Mouse (Mus musculus): ENCODE results near the gene Tmem150c. TPM values are rescaled to one million over a fixed set of nuclear protein-coding genes. Genes with fewer than 3 reads are reported as not detected.

The Tmem150c gene
- total RNA-seq, 1 experiment = 0.22 TPM

DNA sequence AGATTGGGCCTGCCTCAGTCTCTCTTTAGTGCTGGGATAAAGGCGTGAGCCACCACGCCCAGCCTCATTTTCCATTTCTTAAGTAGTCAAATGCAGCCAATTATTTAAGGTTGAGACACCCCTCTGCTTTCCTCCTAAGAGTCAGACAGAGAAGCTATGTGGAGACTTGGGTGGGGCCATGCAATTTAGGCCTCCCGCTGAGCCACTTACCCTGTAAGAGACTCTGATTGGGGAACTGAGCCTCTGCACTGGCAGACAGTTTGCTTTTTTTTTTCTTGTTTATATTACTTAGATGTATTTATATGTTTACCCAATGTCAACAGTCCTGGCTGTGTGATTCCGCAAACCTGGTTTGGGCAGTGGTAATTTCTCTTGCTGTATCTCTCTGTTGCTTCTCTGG is 115.6 kb downstream of the Tmem150c start:
- Histone ChIP-seq H3K9me3 (ENCODE audit: control insufficient read depth, insufficient read depth, low read depth, low read length) (no peaks in the 10 kb centered on the region), H3K4me1 (ENCODE audit: control insufficient read depth in 2 of 2, insufficient read depth in 2 of 2, low read length in 2 of 2, poor library complexity in 1 of 2) (peaks cover 8 to 9% of the 10 kb centered on the region in 2 experiments), H3K27ac (ENCODE audit: insufficient read depth, low read depth, low read length, poor library complexity, severe bottlenecking) (peak overlapping the region; percentile 90; the same call in 1 of the 2 replicates), H3K4me3 (ENCODE audit: insufficient read depth in 1 of 2, low read depth in 1 of 2, low read length in 2 of 2, poor library complexity in 1 of 2, severe bottlenecking in 1 of 2) (peak overlapping the region; percentile 29 to 36; a peak in 3 of 4 replicates), H3K36me3 (ENCODE audit: control insufficient read depth, insufficient read depth, low read length, poor library complexity, severe bottlenecking) (peaks cover 2% of the 10 kb centered on the region; the same call in 1 of the 2 replicates), H3K9ac (ENCODE audit: insufficient read depth, low read depth, low read length, poor library complexity, severe bottlenecking) (no peak overlapping the region)
- DNase-seq (ENCODE audit: low read depth, low spot score) = peak; percentile 87
- TF ChIP-seq MAFK (IDR thresholded peaks at IDR 0.05; ENCODE audit: insufficient read depth, low read depth, low read length) = no peak
- no peak for TF ChIP-seq ZC3H11A (IDR thresholded peaks at IDR 0.05; ENCODE audit: borderline replicate concordance, low read depth, low read length)
- no peak for TF ChIP-seq CHD2 (IDR thresholded peaks at IDR 0.05; ENCODE audit: low read depth, low read length)
- peak; percentile 91 for TF ChIP-seq ZNF384 (IDR thresholded peaks at IDR 0.05; ENCODE audit: low read depth, low read length)
- no peak for TF ChIP-seq HCFC1 (IDR thresholded peaks at IDR 0.05; ENCODE audit: borderline replicate concordance, insufficient read depth, low read length)
- in situ Hi-C loops (cut with MboI; ENCODE audit: low sequenced_read_pairs in 2 of 2, unreplicated experiment in 2 of 2) = no loop called here

DNA sequence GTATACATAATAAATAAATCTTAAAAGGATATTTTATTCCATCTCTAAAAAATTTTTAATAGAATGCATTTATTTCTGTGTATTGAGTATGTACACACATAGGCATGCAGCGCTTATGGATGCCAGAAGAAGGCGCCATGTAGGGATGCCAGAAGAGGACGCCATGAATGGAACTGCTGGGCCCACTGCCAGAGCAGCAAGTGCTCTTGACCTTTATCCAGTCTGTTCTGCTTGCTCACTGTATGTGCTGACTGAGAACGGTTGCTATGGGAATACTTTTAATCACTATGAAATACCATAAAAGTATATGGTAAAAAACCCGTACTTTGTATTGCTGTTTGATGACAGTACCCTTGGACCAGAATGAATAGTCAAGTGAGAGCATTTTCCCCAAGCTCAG is 116.2 kb downstream of the Tmem150c start:
- Histone ChIP-seq H3K4me1 (ENCODE audit: control insufficient read depth in 2 of 2, insufficient read depth in 2 of 2, low read length in 2 of 2, poor library complexity in 1 of 2) (peaks cover 8 to 9% of the 10 kb centered on the region in 2 experiments), H3K36me3 (ENCODE audit: control insufficient read depth, insufficient read depth, low read length, poor library complexity, severe bottlenecking) (peaks cover 2% of the 10 kb centered on the region; the same call in 1 of the 2 replicates), H3K27ac (ENCODE audit: insufficient read depth, low read depth, low read length, poor library complexity, severe bottlenecking) (peak overlapping the region; percentile 90; the same call in 1 of the 2 replicates), H3K4me3 (ENCODE audit: insufficient read depth in 1 of 2, low read depth in 1 of 2, low read length in 2 of 2, poor library complexity in 1 of 2, severe bottlenecking in 1 of 2) (peak overlapping the region; percentile 15 to 36; a peak in 2 of 4 replicates), H3K9ac (ENCODE audit: insufficient read depth, low read depth, low read length, poor library complexity, severe bottlenecking) (no peak overlapping the region), H3K9me3 (ENCODE audit: control insufficient read depth, insufficient read depth, low read depth, low read length) (no peaks in the 10 kb centered on the region)
- DNase-seq (ENCODE audit: low read depth, low spot score) = no peak
- TF ChIP-seq MAFK (IDR thresholded peaks at IDR 0.05; ENCODE audit: insufficient read depth, low read depth, low read length) = no peak
- no peak for TF ChIP-seq ZNF384 (IDR thresholded peaks at IDR 0.05; ENCODE audit: low read depth, low read length)
- TF ChIP-seq HCFC1 (IDR thresholded peaks at IDR 0.05; ENCODE audit: borderline replicate concordance, insufficient read depth, low read length) = no peak
- TF ChIP-seq ZC3H11A (IDR thresholded peaks at IDR 0.05; ENCODE audit: borderline replicate concordance, low read depth, low read length) = no peak
- no peak for TF ChIP-seq CHD2 (IDR thresholded peaks at IDR 0.05; ENCODE audit: low read depth, low read length)
- in situ Hi-C loops (cut with MboI; ENCODE audit: low sequenced_read_pairs in 2 of 2, unreplicated experiment in 2 of 2) = no loop called here

DNA sequence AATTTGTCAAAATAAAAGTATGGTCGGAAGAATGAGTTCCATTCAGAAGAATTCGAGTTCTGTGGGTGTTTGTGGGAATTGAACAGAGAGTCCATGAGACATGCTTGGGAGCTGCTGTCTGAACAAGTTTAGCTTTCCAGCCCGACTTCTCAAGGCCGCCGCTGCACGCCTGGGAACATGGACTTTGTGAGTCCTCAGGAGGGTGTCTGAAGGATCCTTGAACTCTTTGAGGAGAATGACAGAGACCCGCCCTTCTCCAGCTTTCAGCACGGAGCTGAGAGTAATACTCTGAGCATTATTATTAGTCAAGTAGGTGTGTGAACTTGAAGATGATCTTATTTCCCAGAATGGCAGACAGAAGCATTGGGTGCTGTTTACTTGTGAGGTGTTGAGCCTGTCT is 117.1 kb downstream of the Tmem150c start:
- Histone ChIP-seq H3K4me1 (ENCODE audit: control insufficient read depth in 2 of 2, insufficient read depth in 2 of 2, low read length in 2 of 2, poor library complexity in 1 of 2) (peaks cover 6 to 8% of the 10 kb centered on the region in 2 experiments), H3K27ac (ENCODE audit: insufficient read depth, low read depth, low read length, poor library complexity, severe bottlenecking) (no peak overlapping the region), H3K9me3 (ENCODE audit: control insufficient read depth, insufficient read depth, low read depth, low read length) (no peaks in the 10 kb centered on the region), H3K9ac (ENCODE audit: insufficient read depth, low read depth, low read length, poor library complexity, severe bottlenecking) (no peak overlapping the region), H3K36me3 (ENCODE audit: control insufficient read depth, insufficient read depth, low read length, poor library complexity, severe bottlenecking) (peaks cover 5% of the 10 kb centered on the region), H3K4me3 (ENCODE audit: insufficient read depth in 1 of 2, low read depth in 1 of 2, low read length in 2 of 2, poor library complexity in 1 of 2, severe bottlenecking in 1 of 2) (peak overlapping the region in 1 of 2 experiments; percentile 2; a peak in 2 of 4 replicates)
- TF ChIP-seq MAFK (IDR thresholded peaks at IDR 0.05; ENCODE audit: insufficient read depth, low read depth, low read length) (no peak), HCFC1 (IDR thresholded peaks at IDR 0.05; ENCODE audit: borderline replicate concordance, insufficient read depth, low read length) (no peak), ZC3H11A (IDR thresholded peaks at IDR 0.05; ENCODE audit: borderline replicate concordance, low read depth, low read length) (no peak), CHD2 (IDR thresholded peaks at IDR 0.05; ENCODE audit: low read depth, low read length) (no peak), ZNF384 (IDR thresholded peaks at IDR 0.05; ENCODE audit: low read depth, low read length) (no peak)
- DNase-seq (ENCODE audit: low read depth, low spot score) = no peak
- in situ Hi-C loops (cut with MboI; ENCODE audit: low sequenced_read_pairs in 2 of 2, unreplicated experiment in 2 of 2) = no loop called here

DNA sequence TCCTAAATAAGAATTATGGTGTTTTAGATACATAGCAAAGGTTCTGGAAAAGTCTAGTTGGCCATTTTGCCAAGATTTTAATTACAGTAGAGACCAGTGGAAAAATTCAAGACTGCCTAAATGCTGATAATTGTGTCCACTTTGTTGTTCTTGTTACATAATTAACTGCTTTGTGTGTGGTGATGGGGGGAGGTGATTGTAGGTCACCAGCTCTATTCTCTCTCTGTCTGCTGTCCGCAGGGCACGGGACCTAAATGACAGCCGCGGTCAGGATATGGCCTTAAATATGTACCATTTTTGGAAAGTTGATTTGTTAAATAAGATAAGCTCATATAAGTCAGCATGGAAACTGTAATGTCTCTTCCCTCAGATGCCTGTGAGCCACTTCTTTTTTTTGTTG is 118.3 kb downstream of the Tmem150c start:
- Histone ChIP-seq H3K36me3 (ENCODE audit: control insufficient read depth, insufficient read depth, low read length, poor library complexity, severe bottlenecking) (peaks cover 13% of the 10 kb centered on the region), H3K4me3 (ENCODE audit: insufficient read depth in 1 of 2, low read depth in 1 of 2, low read length in 2 of 2, poor library complexity in 1 of 2, severe bottlenecking in 1 of 2) (peak overlapping the region; percentile 30 to 89), H3K9ac (ENCODE audit: insufficient read depth, low read depth, low read length, poor library complexity, severe bottlenecking) (no peak overlapping the region), H3K4me1 (ENCODE audit: control insufficient read depth in 2 of 2, insufficient read depth in 2 of 2, low read length in 2 of 2, poor library complexity in 1 of 2) (peaks cover 3 to 8% of the 10 kb centered on the region in 2 experiments; a peak in 2 of 4 replicates), H3K9me3 (ENCODE audit: control insufficient read depth, insufficient read depth, low read depth, low read length) (no peaks in the 10 kb centered on the region), H3K27ac (ENCODE audit: insufficient read depth, low read depth, low read length, poor library complexity, severe bottlenecking) (no peak overlapping the region)
- no peak for DNase-seq (ENCODE audit: low read depth, low spot score)
- no peak for TF ChIP-seq ZC3H11A (IDR thresholded peaks at IDR 0.05; ENCODE audit: borderline replicate concordance, low read depth, low read length)
- no peak for TF ChIP-seq CHD2 (IDR thresholded peaks at IDR 0.05; ENCODE audit: low read depth, low read length)
- no peak for TF ChIP-seq ZNF384 (IDR thresholded peaks at IDR 0.05; ENCODE audit: low read depth, low read length)
- no peak for TF ChIP-seq HCFC1 (IDR thresholded peaks at IDR 0.05; ENCODE audit: borderline replicate concordance, insufficient read depth, low read length)
- no peak for TF ChIP-seq MAFK (IDR thresholded peaks at IDR 0.05; ENCODE audit: insufficient read depth, low read depth, low read length)
- in situ Hi-C loops (cut with MboI; ENCODE audit: low sequenced_read_pairs in 2 of 2, unreplicated experiment in 2 of 2) = no loop called here
